Mouse (Mus musculus) MEL (cell line): ENCODE data around the gene Ccndbp1. TPM values are rescaled to one million over a fixed set of nuclear protein-coding genes. Genes with fewer than 3 reads are reported as not detected.

Source experiments
- DNase-seq: peaks from one replicate; pipeline ENCODE4 v3.0.0; 2011; ENCODE audit warnings: low read depth, low spot score
- H3K27ac ChIP-seq: 2 replicates; pipeline ENCODE4 v1.5.1; 2012; ENCODE audit warnings: low read depth, mild to moderate bottlenecking, control low read depth, low read length, moderate library complexity; ENCODE audit not compliant: control insufficient read depth
- H3K27me3 ChIP-seq, 2 experiments: fragments of 150-350 bp in 1 of 2; sonication (generic) in 1 of 2; 2 replicates each; pipeline ENCODE4 v1.6.1; 2012; ENCODE audit warnings: low read length in 2 of 2, mild to moderate bottlenecking in 2 of 2, improper control_type of control experiment in 1 of 2, moderate library complexity in 1 of 2; ENCODE audit not compliant: insufficient read depth in 2 of 2, control insufficient read depth in 1 of 2
- H3K36me3 ChIP-seq, 2 experiments: 2 replicates each; pipeline ENCODE4 v1.6.1; 2012 to 2014; ENCODE audit warnings: low read length in 2 of 2, improper control_type of control experiment in 1 of 2, inconsistent platforms in 1 of 2, mild to moderate bottlenecking in 1 of 2; ENCODE audit not compliant: insufficient read depth in 2 of 2, control insufficient read depth in 1 of 2
- H3K4me1 ChIP-seq, 2 experiments: fragments of 150-350 bp in 1 of 2; sonication (generic) in 1 of 2; 2 replicates each; pipeline ENCODE4 v1.6.1; 2012; ENCODE audit warnings: low read length in 2 of 2, improper control_type of control experiment in 1 of 2, mild to moderate bottlenecking in 1 of 2; ENCODE audit not compliant: insufficient read depth in 2 of 2, control insufficient read depth in 1 of 2
- H3K4me3 ChIP-seq, 2 experiments: fragments of 150-350 bp in 1 of 2; sonication (generic) in 1 of 2; 2 replicates each; pipeline ENCODE4 v1.5.1; 2012; ENCODE audit warnings: low read depth in 2 of 2, low read length in 2 of 2, mild to moderate bottlenecking in 2 of 2, moderate library complexity in 2 of 2, control low read depth in 1 of 2, improper control_type of control experiment in 1 of 2; ENCODE audit not compliant: control insufficient read depth in 1 of 2, insufficient read depth in 1 of 2
- H3K79me2 ChIP-seq: 2 replicates; pipeline ENCODE4 v1.6.1; 2012; ENCODE audit warnings: mild to moderate bottlenecking, low read length, moderate library complexity; ENCODE audit not compliant: control insufficient read depth, poor library complexity, insufficient read depth
- H3K9ac ChIP-seq: 2 replicates; pipeline ENCODE4 v1.6.1; 2012; ENCODE audit warnings: low read depth, mild to moderate bottlenecking, control low read depth, low read length, moderate library complexity; ENCODE audit not compliant: control insufficient read depth, poor library complexity, severe bottlenecking
- H3K9me3 ChIP-seq: fragments of 150-350 bp; sonication (generic); replicated peaks from 2 replicates; pipeline ENCODE4 v1.6.1; 2012; ENCODE audit warnings: mild to moderate bottlenecking, low read length, improper control_type of control experiment, moderate library complexity; ENCODE audit not compliant: insufficient read depth
- CTCF ChIP-seq, 3 experiments: IDR thresholded peaks in 2 of 3; conservative IDR thresholded peaks in 1 of 3; 2 replicates each; pipeline ENCODE4 v1.5.1; 2011 to 2012; ENCODE audit warnings: low read length in 3 of 3, low read depth in 2 of 3, mild to moderate bottlenecking in 2 of 3, improper control_type of control experiment in 1 of 3, inconsistent platforms in 1 of 3, mixed read lengths in 1 of 3, moderate library complexity in 1 of 3; ENCODE audit not compliant: control insufficient read depth in 1 of 3, insufficient read depth in 1 of 3, poor library complexity in 1 of 3, severe bottlenecking in 1 of 3
- ELF1 ChIP-seq: IDR thresholded peaks from 2 replicates; pipeline ENCODE4 v1.6.1; 2014; ENCODE audit warnings: low read depth, mild to moderate bottlenecking, inconsistent platforms, low read length, improper control_type of control experiment, moderate library complexity
- EP300 ChIP-seq, 2 experiments: IDR thresholded peaks; 2 replicates each; pipeline ENCODE4 v1.6.1; 2011; ENCODE audit warnings: improper control_type of control experiment in 2 of 2, low read length in 2 of 2, low read depth in 1 of 2, mild to moderate bottlenecking in 1 of 2
- ETS1 ChIP-seq: IDR thresholded peaks from 2 replicates; pipeline ENCODE4 v1.6.1; 2012; ENCODE audit warnings: low read depth, mild to moderate bottlenecking, inconsistent platforms, low read length, improper control_type of control experiment, moderate library complexity
- GABPA ChIP-seq: IDR thresholded peaks from 2 replicates; pipeline ENCODE4 v1.6.1; 2012; ENCODE audit warnings: low read depth, mild to moderate bottlenecking, inconsistent platforms, low read length, improper control_type of control experiment, moderate library complexity
- GATA1 ChIP-seq: IDR thresholded peaks from 2 replicates; pipeline ENCODE4 v1.6.1; 2011; ENCODE audit warnings: low read depth, low read length, improper control_type of control experiment
- JUND ChIP-seq: IDR thresholded peaks from 2 replicates; pipeline ENCODE4 v1.6.1; 2011; ENCODE audit warnings: low read depth, mild to moderate bottlenecking, improper control_type of control experiment, low read length
- KAT2A ChIP-seq: conservative IDR thresholded peaks from 2 replicates; pipeline ENCODE4 v1.6.1; 2012; ENCODE audit warnings: low read depth, low read length, improper control_type of control experiment, inconsistent platforms
- MAX ChIP-seq: IDR thresholded peaks from 2 replicates; pipeline ENCODE4 v1.6.1; 2011; ENCODE audit warnings: low read length, improper control_type of control experiment
- MAZ ChIP-seq: IDR thresholded peaks from 2 replicates; pipeline ENCODE4 v1.6.1; 2012; ENCODE audit warnings: low read depth, mild to moderate bottlenecking, inconsistent platforms, low read length, improper control_type of control experiment
- MXI1 ChIP-seq: IDR thresholded peaks from 2 replicates; pipeline ENCODE4 v1.6.1; 2011; ENCODE audit warnings: mild to moderate bottlenecking, low read depth, low read length, improper control_type of control experiment
- MYB ChIP-seq: IDR thresholded peaks from 2 replicates; pipeline ENCODE4 v1.6.1; 2011; ENCODE audit warnings: mild to moderate bottlenecking, low read depth, low read length, improper control_type of control experiment
- MYC ChIP-seq: IDR thresholded peaks from 2 replicates; pipeline ENCODE4 v1.6.1; 2011; ENCODE audit warnings: low read depth, mild to moderate bottlenecking, low read length, improper control_type of control experiment, moderate library complexity
- NELFE ChIP-seq: IDR thresholded peaks from 2 replicates; pipeline ENCODE4 v1.6.1; 2011; ENCODE audit warnings: low read depth, low read length, improper control_type of control experiment
- POLR2A ChIP-seq, 2 experiments: IDR thresholded peaks; 2 replicates each; pipeline ENCODE4 v1.6.1; 2011 to 2012; ENCODE audit warnings: low read length in 2 of 2, mild to moderate bottlenecking in 2 of 2, control low read depth in 1 of 2, improper control_type of control experiment in 1 of 2, low read depth in 1 of 2, moderate library complexity in 1 of 2; ENCODE audit not compliant: control insufficient read depth in 1 of 2, insufficient read depth in 1 of 2, poor library complexity in 1 of 2
- POLR2AphosphoS5 ChIP-seq: IDR thresholded peaks from 2 replicates; pipeline ENCODE4 v1.6.1; 2012; ENCODE audit warnings: low read depth, borderline replicate concordance, mild to moderate bottlenecking, inconsistent platforms, low read length, moderate library complexity, mixed read lengths
- RAD21 ChIP-seq: IDR thresholded peaks from 2 replicates; pipeline ENCODE4 v1.6.1; 2011; ENCODE audit warnings: mild to moderate bottlenecking, low read depth, low read length, improper control_type of control experiment
- RCOR1 ChIP-seq: IDR thresholded peaks from 2 replicates; pipeline ENCODE4 v1.6.1; 2012; ENCODE audit warnings: low read depth, mild to moderate bottlenecking, inconsistent platforms, low read length, improper control_type of control experiment
- TAL1 ChIP-seq: IDR thresholded peaks from 2 replicates; pipeline ENCODE4 v1.6.1; 2012; ENCODE audit warnings: mild to moderate bottlenecking, inconsistent platforms, low read length, moderate library complexity, mixed read lengths
- TCF12 ChIP-seq: IDR thresholded peaks from 2 replicates; pipeline ENCODE4 v1.6.1; 2014; ENCODE audit warnings: low read depth, mild to moderate bottlenecking, inconsistent platforms, low read length, improper control_type of control experiment, moderate library complexity
- USF2 ChIP-seq, 2 experiments: IDR thresholded peaks; 2 replicates each; pipeline ENCODE4 v1.6.1; 2011 to 2012; ENCODE audit warnings: improper control_type of control experiment in 2 of 2, low read length in 2 of 2, borderline replicate concordance in 1 of 2, inconsistent platforms in 1 of 2, low read depth in 1 of 2, mild to moderate bottlenecking in 1 of 2; ENCODE audit not compliant: insufficient read depth in 1 of 2
- ZKSCAN1 ChIP-seq: IDR thresholded peaks from 2 replicates; pipeline ENCODE4 v1.6.1; 2012; ENCODE audit warnings: low read depth, mild to moderate bottlenecking, inconsistent platforms, low read length, improper control_type of control experiment, moderate library complexity
- ZMIZ1 ChIP-seq: IDR thresholded peaks from 2 replicates; pipeline ENCODE4 v1.6.1; 2012; ENCODE audit warnings: low read depth, mild to moderate bottlenecking, inconsistent platforms, low read length, improper control_type of control experiment, moderate library complexity
- polyA plus RNA-seq, 2 experiments: library from polyadenylated mRNA; stranded (reverse) in 1 of 2; unstranded in 1 of 2; fragments of >175 nt in 1 of 2; fragments of >200 nt in 1 of 2; gene quantifications; 2 replicates each; pipeline versions ENCODE4 v1.2.1 to v1.2.4; 2012; ENCODE audit warnings: low replicate concordance in 2 of 2, low read depth in 1 of 2; ENCODE audit not compliant: insufficient read length in 2 of 2, insufficient read depth in 1 of 2, missing spikeins in 1 of 2
- total RNA-seq: library from RNA; depleted of rRNA; stranded (reverse); fragments of 300-350 nt; gene quantifications from 2 replicates; pipeline ENCODE4 v1.2.3, GENCODE M21; 2012

Ccndbp1 gene
- total and polyA plus RNA-seq, 3 experiments, result 25.7 to 250 (median 26.1) TPM

GRCm38 (mm10) chr2:120963110-120963509, 45.1 kb upstream of the Ccndbp1 start:
- H3K4me1 ChIP-seq, result peaks cover 4 to 6% of the 10 kb centered on the region in 2 experiments
- peaks cover 2 to 15% of the 10 kb centered on the region in 2 experiments for H3K36me3 ChIP-seq
- peak; percentile 50 for DNase-seq
- peak overlapping the region; percentile 36 for H3K27ac ChIP-seq
- no peaks in the 10 kb centered on the region for H3K27me3 ChIP-seq
- no peak overlapping the region for H3K9ac ChIP-seq
- no peak overlapping the region for H3K4me3 ChIP-seq
- TF ChIP-seq TCF12, result peak; percentile 50; the same call in 1 of the 2 replicates
- TF ChIP-seq TAL1, result peak; percentile 42
- peak; percentile 66 for TF ChIP-seq GATA1
- peak; percentile 42; the same call in 1 of the 2 replicates for TF ChIP-seq MYC
- peak; percentile 26; the same call in 1 of the 2 replicates for TF ChIP-seq ELF1
- TF ChIP-seq ETS1, result 0 out of 2 replicates have a peak, but pooled peaks have one; percentile 35
- TF ChIP-seq RAD21, result no peak
- TF ChIP-seq EP300 (IDR thresholded peaks at IDR 0.05; ENCODE audit: low read depth in 1 of 2, low read length in 2 of 2), result peak; percentile 52 to 76
- TF ChIP-seq MXI1, result no peak
- no peak for TF ChIP-seq NELFE
- H3K9me3 ChIP-seq, result no peaks in the 10 kb centered on the region
- H3K79me2 ChIP-seq, result peaks cover 13% of the 10 kb centered on the region

DNA sequence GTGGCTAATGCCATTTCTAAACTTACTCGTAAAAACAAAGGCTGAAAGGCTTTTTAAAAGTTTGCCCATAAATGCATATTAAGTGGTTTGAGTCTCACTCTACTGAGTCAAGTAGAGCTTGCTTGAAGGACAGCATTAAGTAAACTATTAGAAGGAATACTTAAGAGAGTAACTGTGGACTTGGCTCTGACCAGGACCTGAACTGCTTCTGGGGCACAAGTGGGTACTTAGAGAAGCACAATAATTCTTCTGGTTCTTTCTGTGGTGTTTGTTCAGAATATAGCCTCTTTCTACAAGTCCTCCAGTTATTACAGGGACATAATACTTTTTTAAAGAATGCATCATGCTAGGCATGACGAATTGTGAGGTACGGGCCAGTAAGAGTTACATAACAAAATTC, 42.7 kb upstream of the Ccndbp1 start:
- H3K9me3 ChIP-seq, result no peaks in the 10 kb centered on the region

More for the DNA sequence above, 42.7 kb upstream of the Ccndbp1 start:
- no peak overlapping the region for H3K27ac ChIP-seq
- TF ChIP-seq JUND (no peak), RCOR1 (no peak), GABPA (no peak), ZKSCAN1 (no peak), CTCF (IDR thresholded peaks at IDR 0.05 in 2 of 3, conservative IDR thresholded peaks at IDR 0.05 in 1 of 3; ENCODE audit: control insufficient read depth in 1 of 3, insufficient read depth in 1 of 3, low read depth in 2 of 3, low read length in 3 of 3, poor library complexity in 1 of 3, severe bottlenecking in 1 of 3) (no peak), ZMIZ1 (no peak), POLR2AphosphoS5 (no peak), KAT2A (no peak), TAL1 (no peak), MAZ (no peak), MYB (no peak), EP300 (IDR thresholded peaks at IDR 0.05; ENCODE audit: low read depth in 1 of 2, low read length in 2 of 2) (no peak), MAX (no peak), TCF12 (no peak), USF2 (IDR thresholded peaks at IDR 0.05; ENCODE audit: borderline replicate concordance in 1 of 2, insufficient read depth in 1 of 2, low read depth in 1 of 2, low read length in 2 of 2) (no peak), POLR2A (IDR thresholded peaks at IDR 0.05; ENCODE audit: control insufficient read depth in 1 of 2, insufficient read depth in 1 of 2, low read depth in 1 of 2, low read length in 2 of 2, poor library complexity in 1 of 2) (no peak), GATA1 (no peak), MXI1 (no peak)
- peaks cover 2 to 27% of the 10 kb centered on the region in 2 experiments; a peak in 3 of 4 replicates for H3K36me3 ChIP-seq
- H3K4me1 ChIP-seq, result peaks cover 6% of the 10 kb centered on the region in 2 experiments
- H3K4me3 ChIP-seq, result no peak overlapping the region
- no peak overlapping the region for H3K9ac ChIP-seq
- H3K79me2 ChIP-seq, result peaks cover 22% of the 10 kb centered on the region
- no peak for DNase-seq
- no peaks in the 10 kb centered on the region for H3K27me3 ChIP-seq
